Mouse (Mus musculus) bone marrow macrophage, adult 2 months (primary cell): Measurements from ENCODE around the gene Usp49. TPM values are rescaled to one million over a fixed set of nuclear protein-coding genes. Genes with fewer than 3 reads are reported as not detected.
"Not testable (repeated sequence)": the region's sequence is repeated elsewhere in the genome, so short reads cannot be mapped to it uniquely, and the experiment has no call there.

Experiments
- H3K27ac ChIP-seq: 2 replicates; pipeline ENCODE4 v1.5.1; 2012; ENCODE audit warnings: low read depth, low read length; ENCODE audit not compliant: insufficient read depth
- H3K4me1 ChIP-seq: 2 replicates; pipeline ENCODE4 v1.6.1; 2012; ENCODE audit warnings: low read length; ENCODE audit not compliant: control insufficient read depth, insufficient read depth
- H3K4me3 ChIP-seq: 2 replicates; pipeline ENCODE4 v1.5.1; 2012; ENCODE audit warnings: mild to moderate bottlenecking, low read length, moderate library complexity; ENCODE audit not compliant: insufficient read depth
- CTCF ChIP-seq: IDR thresholded peaks from 2 replicates; pipeline ENCODE4 v1.5.1; 2012; ENCODE audit warnings: low read depth, mild to moderate bottlenecking, low read length, moderate library complexity
- POLR2A ChIP-seq: IDR thresholded peaks from 2 replicates; pipeline ENCODE4 v1.6.1; 2012; ENCODE audit warnings: mild to moderate bottlenecking, low read depth, low read length, borderline replicate concordance
- polyA plus RNA-seq: library from polyadenylated mRNA; stranded (reverse); fragments of >200 nt; gene quantifications from 2 replicates; pipeline ENCODE4 v1.2.4, GENCODE M21; 2012; ENCODE audit not compliant: missing spikeins, insufficient read depth, insufficient read length

The Usp49 gene
- polyA plus RNA-seq, 1 experiment = 8.6 TPM

DNA sequence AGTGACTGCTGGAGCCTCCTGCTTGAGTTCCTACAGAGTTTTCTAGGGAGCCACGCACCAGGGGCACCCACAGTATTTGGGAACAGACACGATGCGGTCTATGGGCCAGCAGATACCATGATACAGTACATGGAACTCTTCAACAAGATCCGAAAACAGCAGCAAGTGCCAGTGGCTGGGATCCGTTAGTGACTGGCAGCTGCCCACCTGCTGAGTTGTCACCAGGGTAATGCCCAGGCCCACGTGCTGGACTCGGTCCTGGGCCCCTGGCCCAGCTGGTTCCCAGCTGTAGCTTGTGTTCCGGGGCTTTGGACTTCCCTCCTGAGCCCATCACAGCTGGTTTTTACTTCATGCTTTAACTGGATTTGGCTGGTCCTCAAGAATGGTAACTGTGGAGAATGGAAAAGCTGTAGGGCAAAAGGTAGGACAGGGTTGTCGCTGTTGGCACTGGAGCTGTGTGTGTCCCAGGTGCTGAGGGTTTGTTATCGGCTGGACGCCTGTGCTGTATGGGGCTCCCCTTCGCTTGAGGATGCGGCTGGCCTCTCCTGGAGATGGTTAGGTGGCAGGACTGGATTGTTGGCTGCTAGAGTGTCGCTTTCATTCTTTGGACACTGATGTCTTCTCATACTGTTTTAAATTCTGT lies 7.5 kb upstream of the Usp49 start:
- no peak overlapping the region for H3K27ac ChIP-seq
- TF ChIP-seq POLR2A = no peak
- TF ChIP-seq CTCF = no peak
- H3K4me3 ChIP-seq = no peak overlapping the region
- peaks cover 3% of the 10 kb centered on the region; the same call in 1 of the 2 replicates for H3K4me1 ChIP-seq

DNA sequence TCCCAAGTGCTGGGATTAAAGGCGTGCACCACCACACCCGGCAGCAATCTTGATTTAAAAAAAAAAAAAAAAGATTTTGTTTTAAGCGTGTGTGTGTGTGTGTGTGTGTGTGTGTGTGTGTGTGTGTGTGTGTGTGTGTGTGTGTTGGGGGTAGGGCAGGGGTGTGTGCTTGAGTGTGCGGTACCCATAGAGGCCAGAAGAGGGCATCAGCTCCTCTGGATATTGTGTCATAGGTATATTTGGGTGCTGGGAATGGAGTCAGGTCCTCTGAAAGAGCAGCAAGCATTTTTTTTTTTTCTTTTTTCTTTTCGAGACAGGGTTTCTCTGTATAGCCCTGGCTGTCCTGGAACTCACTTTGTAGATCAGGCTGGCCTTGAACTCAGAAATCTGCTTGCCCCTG lies 5.9 kb upstream of the Usp49 start:
- H3K4me3 ChIP-seq, H3K4me1 ChIP-seq: not testable (repeated sequence)

GRCm38 (mm10) chr17:47625088-47625487 lies 5.4 kb upstream of the Usp49 start:
- Histone ChIP-seq H3K4me1 (peaks cover 3% of the 10 kb centered on the region; the same call in 1 of the 2 replicates), H3K27ac (no peak overlapping the region), H3K4me3 (no peak overlapping the region)
- TF ChIP-seq CTCF (no peak), POLR2A (no peak)

More for the DNA sequence above, 5.9 kb upstream of the Usp49 start:
- H3K27ac ChIP-seq = not testable (repeated sequence)

GRCm38 (mm10) chr17:47626031-47626430 lies 4.5 kb upstream of the Usp49 start:
- Histone ChIP-seq H3K4me3 (no peak overlapping the region), H3K27ac (no peak overlapping the region), H3K4me1 (peaks cover 8% of the 10 kb centered on the region; the same call in 1 of the 2 replicates)
- TF ChIP-seq CTCF (no peak), POLR2A (no peak)

DNA sequence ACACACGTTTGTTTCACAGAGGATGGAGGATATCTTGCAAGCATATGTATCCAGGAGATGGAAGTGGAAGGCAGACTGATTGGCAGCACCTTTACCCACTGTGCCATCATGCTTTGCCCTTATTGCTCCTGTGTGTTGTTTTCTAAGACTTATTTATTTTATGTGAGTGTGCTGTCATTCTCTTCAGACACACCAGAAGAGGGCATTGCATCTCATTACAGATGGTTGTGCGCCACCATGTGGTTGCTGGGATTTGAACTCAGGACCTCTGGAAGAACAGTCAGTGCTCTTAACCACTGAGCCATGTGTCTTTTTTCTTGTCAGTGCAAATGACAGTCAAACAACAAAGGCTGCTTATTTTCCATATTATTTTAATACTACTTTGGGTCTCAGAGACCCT lies 2.7 kb upstream of the Usp49 start:
- Histone ChIP-seq H3K27ac (no peak overlapping the region), H3K4me3 (no peak overlapping the region)
- TF ChIP-seq CTCF = no peak
- TF ChIP-seq POLR2A = no peak

GRCm38 (mm10) chr17:47628851-47629676 lies 1.4 kb upstream of the Usp49 start:
- Histone ChIP-seq H3K4me1 (peaks cover 8% of the 10 kb centered on the region; the same call in 1 of the 2 replicates), H3K27ac (peak overlapping the region; percentile 63), H3K4me3 (peak overlapping the region; percentile 93)
- TF ChIP-seq CTCF = no peak; the same call in 1 of the 2 replicates
- TF ChIP-seq POLR2A = no peak

More for the DNA sequence above, 2.7 kb upstream of the Usp49 start:
- H3K4me1 ChIP-seq = peaks cover 8% of the 10 kb centered on the region; the same call in 1 of the 2 replicates

- no peak for TF ChIP-seq POLR2A
- no peak; the same call in 1 of the 2 replicates for TF ChIP-seq CTCF
- Histone ChIP-seq H3K4me1 (peaks cover 8% of the 10 kb centered on the region; the same call in 1 of the 2 replicates), H3K27ac (peak overlapping the region; percentile 33; the same call in 1 of the 2 replicates), H3K4me3 (peak overlapping the region; percentile 93)
Measured at GRCm38 (mm10) chr17:47629717-47630677, 493 bp upstream of the Usp49 start.

DNA sequence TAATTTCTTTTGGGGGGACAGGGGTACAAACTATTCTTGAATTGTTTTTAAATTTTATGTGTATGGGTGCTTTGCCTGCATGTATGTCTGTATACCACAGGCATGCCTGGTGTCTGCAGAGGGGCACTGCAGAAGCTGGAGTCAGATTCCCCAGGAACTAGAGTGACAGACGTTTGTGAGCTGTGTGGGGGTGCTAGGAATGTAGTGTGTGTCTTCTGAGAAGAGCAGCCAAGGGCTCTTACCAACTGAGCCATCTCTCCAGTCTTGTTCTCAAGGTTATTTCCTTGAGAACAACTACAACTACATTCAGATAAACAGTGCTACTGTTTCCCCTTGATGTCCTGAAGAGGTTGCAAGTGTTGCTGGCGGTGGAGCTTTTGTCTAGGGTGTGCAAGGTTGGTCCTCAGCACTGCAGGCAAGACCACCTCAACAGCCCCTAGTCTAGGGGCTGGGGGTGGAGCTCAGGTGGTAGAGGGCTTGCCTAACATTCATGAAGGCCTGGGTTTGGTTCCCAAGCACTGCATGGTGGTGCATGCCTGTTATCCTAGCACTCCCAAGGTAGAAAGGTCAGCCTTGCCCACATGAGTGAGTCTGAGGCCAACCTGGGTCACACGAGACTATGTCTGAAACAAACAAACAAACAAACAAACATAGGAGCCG lies 1.8 kb downstream of the Usp49 start:
- Histone ChIP-seq H3K4me3 (no peak overlapping the region), H3K27ac (no peak overlapping the region), H3K4me1 (peaks cover 8% of the 10 kb centered on the region; the same call in 1 of the 2 replicates)
- TF ChIP-seq CTCF = no peak
- no peak for TF ChIP-seq POLR2A
